Mouse (Mus musculus): ENCODE measurements around the gene Epb42.

GRCm38 (mm10) chr2:120976990-120977925, 59.6 kb downstream of the Epb42 start, which contains the start of gene Tmem62:
- no peak for TF ChIP-seq CTCF (IDR thresholded peaks at IDR 0.05; ENCODE audit: insufficient read depth, low read length)
- peak; percentile 51 for TF ChIP-seq POLR2A (IDR thresholded peaks at IDR 0.05; ENCODE audit: borderline replicate concordance, extremely low read depth, low read depth, low read length)
